Mouse (Mus musculus): ENCODE results near the gene Paox. TPM values are rescaled to one million over a fixed set of nuclear protein-coding genes. Genes with fewer than 3 reads are reported as not detected.

Gene Paox
- polyA plus RNA-seq, 1 experiment = 7.0 TPM

DNA sequence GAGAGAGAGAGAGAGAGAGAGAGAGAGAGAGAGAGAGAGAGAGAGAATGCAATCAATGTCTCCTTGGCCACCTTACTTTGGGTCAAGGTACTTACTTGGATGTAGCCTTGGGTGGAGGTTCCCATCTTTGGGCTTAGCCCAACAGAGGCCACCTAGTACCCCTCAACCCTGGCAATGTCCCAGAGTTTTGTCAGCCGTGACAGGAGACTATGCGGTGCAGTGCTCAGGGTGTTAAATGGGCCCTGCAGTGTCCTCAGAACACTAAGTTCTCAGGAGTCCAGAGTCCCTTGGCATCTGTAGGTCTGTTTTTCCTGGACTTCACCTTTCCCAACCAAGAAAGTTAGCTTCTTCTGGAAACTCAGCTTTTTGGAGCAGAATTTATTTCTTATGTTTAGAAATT, 63.6 kb downstream of the Paox start:
- TF ChIP-seq TCF3 (IDR thresholded peaks at IDR 0.05; ENCODE audit: insufficient read length, low read depth) (no peak), MYOD1 (IDR thresholded peaks at IDR 0.05; ENCODE audit: control insufficient read depth in 1 of 3, insufficient read length in 2 of 3, low read depth in 2 of 3) (no peak), USF1 (IDR thresholded peaks at IDR 0.05; ENCODE audit: low read depth) (no peak), POLR2A (IDR thresholded peaks at IDR 0.05; ENCODE audit: insufficient read length, low read depth) (no peak), MYOG (IDR thresholded peaks at IDR 0.05; ENCODE audit: control insufficient read depth in 1 of 3, insufficient read depth in 1 of 3, insufficient read length in 2 of 3, low read depth in 2 of 3) (no peak), POLR2AphosphoS2 (IDR thresholded peaks at IDR 0.05; ENCODE audit: insufficient read length, low read depth) (no peak), CEBPB (IDR thresholded peaks at IDR 0.05; ENCODE audit: insufficient read depth, poor library complexity, severe bottlenecking) (no peak), REST (IDR thresholded peaks at IDR 0.05; ENCODE audit: insufficient read depth, insufficient read length) (no peak), E2F4 (IDR thresholded peaks at IDR 0.05; ENCODE audit: insufficient read depth) (no peak), TCF12 (IDR thresholded peaks at IDR 0.05; ENCODE audit: insufficient read depth, poor library complexity, severe bottlenecking) (no peak), SRF (IDR thresholded peaks at IDR 0.05; ENCODE audit: control insufficient read depth, insufficient read length, low read depth) (no peak), MAX (IDR thresholded peaks at IDR 0.05; ENCODE audit: low read depth) (no peak)
- Histone ChIP-seq H3ac (ENCODE audit: control insufficient read depth, insufficient read length) (no peak overlapping the region), H3K4me2 (ENCODE audit: low read depth) (no peak overlapping the region)

DNA sequence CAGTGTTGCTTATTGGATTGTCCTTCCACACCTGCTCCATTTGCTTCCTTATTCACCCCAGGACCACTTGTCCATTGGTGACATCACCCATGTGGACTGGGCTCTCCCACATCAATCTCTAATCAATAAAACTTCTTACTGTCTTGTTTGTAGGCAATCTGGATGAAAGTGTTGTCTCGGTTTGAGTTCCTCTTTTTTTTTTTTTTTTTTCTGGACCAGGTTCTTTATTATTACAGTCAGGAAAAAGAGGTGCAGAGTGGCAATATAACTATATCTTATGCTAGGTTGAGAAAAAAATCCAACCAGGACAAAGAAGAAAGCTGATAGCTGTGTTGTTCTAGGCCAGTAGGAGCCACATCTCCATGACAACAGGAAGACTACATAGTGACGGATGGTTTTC, 65.1 kb downstream of the Paox start:
- H3K4me3 ChIP-seq = no peak overlapping the region
- H3K79me2 ChIP-seq (ENCODE audit: control insufficient read depth, insufficient read depth) = no peaks in the 10 kb centered on the region
- TF ChIP-seq TCF12 (IDR thresholded peaks at IDR 0.05; ENCODE audit: insufficient read depth, poor library complexity, severe bottlenecking) (no peak), USF1 (IDR thresholded peaks at IDR 0.05; ENCODE audit: low read depth) (no peak), MAX (IDR thresholded peaks at IDR 0.05; ENCODE audit: low read depth) (no peak), SRF (IDR thresholded peaks at IDR 0.05; ENCODE audit: control insufficient read depth, insufficient read length, low read depth) (no peak), CEBPB (IDR thresholded peaks at IDR 0.05; ENCODE audit: insufficient read depth, poor library complexity, severe bottlenecking) (no peak), REST (IDR thresholded peaks at IDR 0.05; ENCODE audit: insufficient read depth, insufficient read length) (no peak), MYOD1 (IDR thresholded peaks at IDR 0.05; ENCODE audit: control insufficient read depth in 1 of 3, insufficient read length in 2 of 3, low read depth in 2 of 3) (no peak), POLR2AphosphoS2 (IDR thresholded peaks at IDR 0.05; ENCODE audit: insufficient read length, low read depth) (no peak), POLR2A (IDR thresholded peaks at IDR 0.05; ENCODE audit: insufficient read length, low read depth) (no peak), TCF3 (IDR thresholded peaks at IDR 0.05; ENCODE audit: insufficient read length, low read depth) (no peak), MYOG (IDR thresholded peaks at IDR 0.05; ENCODE audit: control insufficient read depth in 1 of 3, insufficient read depth in 1 of 3, insufficient read length in 2 of 3, low read depth in 2 of 3) (no peak), E2F4 (IDR thresholded peaks at IDR 0.05; ENCODE audit: insufficient read depth) (no peak)
- no peaks in the 10 kb centered on the region for H3K36me3 ChIP-seq (ENCODE audit: control insufficient read depth, insufficient read depth)
- peaks cover 7% of the 10 kb centered on the region for H3K27me3 ChIP-seq (ENCODE audit: control insufficient read depth, insufficient read depth, insufficient read length)
- no peak overlapping the region for H3ac ChIP-seq (ENCODE audit: control insufficient read depth, insufficient read length)
- H3K4me2 ChIP-seq (ENCODE audit: low read depth) = no peak overlapping the region

More for the DNA sequence above, 63.6 kb downstream of the Paox start:
- Histone ChIP-seq H3K4me3 (no peak overlapping the region), H3K36me3 (ENCODE audit: control insufficient read depth, insufficient read depth) (no peaks in the 10 kb centered on the region), H3K27me3 (ENCODE audit: control insufficient read depth, insufficient read depth, insufficient read length) (peaks cover 7% of the 10 kb centered on the region), H3K79me2 (ENCODE audit: control insufficient read depth, insufficient read depth) (no peaks in the 10 kb centered on the region)

DNA sequence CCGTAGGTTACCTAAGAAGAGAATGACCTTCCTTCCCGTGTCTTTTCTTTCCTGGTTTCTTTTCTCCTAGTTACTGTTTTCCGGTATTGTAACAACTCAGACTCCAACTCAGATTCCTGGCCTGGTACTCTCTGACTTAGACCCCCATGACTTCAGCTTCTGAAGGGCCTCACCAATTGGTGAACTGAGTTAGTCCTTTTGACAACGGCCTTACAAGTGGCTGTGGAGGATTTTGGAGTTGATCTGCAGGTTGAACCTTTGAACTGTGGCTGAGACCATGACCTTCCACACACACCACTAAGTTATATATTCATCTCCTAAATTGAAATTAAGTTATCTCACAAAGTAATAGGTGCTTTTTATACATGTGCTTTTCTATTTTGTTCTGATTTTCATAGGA, 68.6 kb downstream of the Paox start:
- TF ChIP-seq CEBPB (IDR thresholded peaks at IDR 0.05; ENCODE audit: insufficient read depth, poor library complexity, severe bottlenecking) = no peak
- TF ChIP-seq USF1 (IDR thresholded peaks at IDR 0.05; ENCODE audit: low read depth) = no peak
- no peak for TF ChIP-seq SRF (IDR thresholded peaks at IDR 0.05; ENCODE audit: control insufficient read depth, insufficient read length, low read depth)
- TF ChIP-seq MAX (IDR thresholded peaks at IDR 0.05; ENCODE audit: low read depth) = no peak
- no peak for TF ChIP-seq POLR2AphosphoS2 (IDR thresholded peaks at IDR 0.05; ENCODE audit: insufficient read length, low read depth)
- no peak for TF ChIP-seq REST (IDR thresholded peaks at IDR 0.05; ENCODE audit: insufficient read depth, insufficient read length)
- TF ChIP-seq MYOG (IDR thresholded peaks at IDR 0.05; ENCODE audit: control insufficient read depth in 1 of 3, insufficient read depth in 1 of 3, insufficient read length in 2 of 3, low read depth in 2 of 3) = no peak
- no peak for TF ChIP-seq POLR2A (IDR thresholded peaks at IDR 0.05; ENCODE audit: insufficient read length, low read depth)
- TF ChIP-seq TCF12 (IDR thresholded peaks at IDR 0.05; ENCODE audit: insufficient read depth, poor library complexity, severe bottlenecking) = no peak
- TF ChIP-seq MYOD1 (IDR thresholded peaks at IDR 0.05; ENCODE audit: control insufficient read depth in 1 of 3, insufficient read length in 2 of 3, low read depth in 2 of 3) = no peak
- no peak for TF ChIP-seq E2F4 (IDR thresholded peaks at IDR 0.05; ENCODE audit: insufficient read depth)
- TF ChIP-seq TCF3 (IDR thresholded peaks at IDR 0.05; ENCODE audit: insufficient read length, low read depth) = no peak

More for the DNA sequence above, 68.6 kb downstream of the Paox start:
- Histone ChIP-seq H3K27me3 (ENCODE audit: control insufficient read depth, insufficient read depth, insufficient read length) (no peaks in the 10 kb centered on the region), H3K36me3 (ENCODE audit: control insufficient read depth, insufficient read depth) (no peaks in the 10 kb centered on the region), H3K79me2 (ENCODE audit: control insufficient read depth, insufficient read depth) (no peaks in the 10 kb centered on the region), H3ac (ENCODE audit: control insufficient read depth, insufficient read length) (no peak overlapping the region), H3K4me3 (no peak overlapping the region), H3K4me2 (ENCODE audit: low read depth) (no peak overlapping the region)

Other genes starting within 250 kb of the Paox start
- 0.01 TPM for gene Kndc1, start 221.1 kb upstream of the Paox start, polyA plus RNA-seq (2012; fragmentation: generic; extraction: Trizol)
- gene Utf1, start 172.0 kb upstream of the Paox start, polyA plus RNA-seq (2012; fragmentation: generic; extraction: Trizol) = not detected
- gene 6430531B16Rik, start 137.0 kb upstream of the Paox start, polyA plus RNA-seq (2012; fragmentation: generic; extraction: Trizol) = 0.13 TPM
- 2.3 TPM for gene Adam8, start 123.2 kb upstream of the Paox start, polyA plus RNA-seq (2012; fragmentation: generic; extraction: Trizol)
- 25.2 TPM for gene Zfp511, start 79.4 kb upstream of the Paox start, polyA plus RNA-seq (2012; fragmentation: generic; extraction: Trizol)
- gene Tubgcp2, start 79.1 kb upstream of the Paox start, polyA plus RNA-seq (2012; fragmentation: generic; extraction: Trizol) = 22.1 TPM
- 0.05 TPM for gene Msx3, start 66.7 kb upstream of the Paox start, polyA plus RNA-seq (2012; fragmentation: generic; extraction: Trizol)
- gene Caly, start 33.3 kb upstream of the Paox start, polyA plus RNA-seq (2012; fragmentation: generic; extraction: Trizol) = not detected
- gene Prap1, start 22.4 kb upstream of the Paox start, polyA plus RNA-seq (2012; fragmentation: generic; extraction: Trizol) = not detected
- 9.5 TPM for gene Fuom, start 13.4 kb upstream of the Paox start, polyA plus RNA-seq (2012; fragmentation: generic; extraction: Trizol)
- gene Echs1, start 677 bp downstream of the Paox start, polyA plus RNA-seq (2012; fragmentation: generic; extraction: Trizol) = 125 TPM
- 23.3 TPM for gene Mtg1, start 21.8 kb downstream of the Paox start, polyA plus RNA-seq (2012; fragmentation: generic; extraction: Trizol)
- not detected for gene Sprn, start 39.1 kb downstream of the Paox start, polyA plus RNA-seq (2012; fragmentation: generic; extraction: Trizol)
- gene Olfr522, start 49.0 kb downstream of the Paox start, polyA plus RNA-seq (2012; fragmentation: generic; extraction: Trizol) = not detected
- gene Olfr523, start 57.4 kb downstream of the Paox start, polyA plus RNA-seq (2012; fragmentation: generic; extraction: Trizol) = not detected
- not detected for gene Olfr524, start 90.2 kb downstream of the Paox start, polyA plus RNA-seq (2012; fragmentation: generic; extraction: Trizol)
- gene Cd163l1, start 102.5 kb downstream of the Paox start, polyA plus RNA-seq (2012; fragmentation: generic; extraction: Trizol) = not detected
- gene 5830411N06Rik, start 131.5 kb downstream of the Paox start, polyA plus RNA-seq (2012; fragmentation: generic; extraction: Trizol) = 0.12 TPM
- not detected for gene Olfr525, start 205.1 kb downstream of the Paox start, polyA plus RNA-seq (2012; fragmentation: generic; extraction: Trizol)
- not detected for gene Olfr527, start 218.2 kb downstream of the Paox start, polyA plus RNA-seq (2012; fragmentation: generic; extraction: Trizol)
- gene Olfr60, start 245.9 kb downstream of the Paox start, polyA plus RNA-seq (2012; fragmentation: generic; extraction: Trizol) = not detected